Mouse (Mus musculus) embryo, embryonic 11 days (tissue): ENCODE measurements around the gene Nrm.
A peak's percentile ranks its signal among the peaks of the same experiment; 100 is the strongest.
"Not testable (repeated sequence)": the region's sequence is repeated elsewhere in the genome, so short reads cannot be mapped to it uniquely, and the experiment has no call there.

ENCODE experiments used
- DNase-seq: peaks from one replicate; pipeline ENCODE4 v3.0.0-alpha.2; 2015

Nrm gene

GRCm38 (mm10) chr17:35835424-35836140 lies 25.5 kb upstream of the Nrm start:
- DNase-seq: no peak

GRCm38 (mm10) chr17:35836178-35836965 lies 24.7 kb upstream of the Nrm start:
- peak; percentile 89 for DNase-seq

- DNase-seq: peak; percentile 97
Measured at GRCm38 (mm10) chr17:35836991-35837422, 24.1 kb upstream of the Nrm start.

GRCm38 (mm10) chr17:35837487-35837886 lies 23.6 kb upstream of the Nrm start:
- peak; percentile 76 for DNase-seq

- peak; percentile 99 for DNase-seq
Measured at GRCm38 (mm10) chr17:35838122-35838544, 23.0 kb upstream of the Nrm start, which contains the start of gene Tubb5. Gene Tubb5 (minus strand): TSS chr17:35838306.

GRCm38 (mm10) chr17:35838570-35838969 lies 22.5 kb upstream of the Nrm start:
- DNase-seq: no peak

- DNase-seq: not testable (repeated sequence)
Measured at GRCm38 (mm10) chr17:35839002-35839401, 22.1 kb upstream of the Nrm start.

- no peak for DNase-seq
Measured at GRCm38 (mm10) chr17:35840561-35840960, 20.6 kb upstream of the Nrm start.

- DNase-seq: peak; percentile 100
Measured at GRCm38 (mm10) chr17:35841076-35841950, 19.8 kb upstream of the Nrm start, which contains the start of gene Mdc1. Gene Mdc1 (plus strand): TSS chr17:35841515.

GRCm38 (mm10) chr17:35842006-35842405 lies 19.1 kb upstream of the Nrm start:
- no peak for DNase-seq

GRCm38 (mm10) chr17:35843514-35843913 lies 17.6 kb upstream of the Nrm start:
- no peak for DNase-seq

GRCm38 (mm10) chr17:35848112-35848511 lies 13.0 kb upstream of the Nrm start:
- DNase-seq: no peak

GRCm38 (mm10) chr17:35850974-35851373 lies 10.1 kb upstream of the Nrm start:
- no peak for DNase-seq

GRCm38 (mm10) chr17:35859371-35859770 lies 1.7 kb upstream of the Nrm start:
- no peak for DNase-seq

GRCm38 (mm10) chr17:35859835-35860234 lies 1.3 kb upstream of the Nrm start:
- no peak for DNase-seq

GRCm38 (mm10) chr17:35860831-35861197 lies 304 bp upstream of the Nrm start:
- no peak for DNase-seq

GRCm38 (mm10) chr17:35864832-35865353 lies 3.8 kb downstream of the Nrm start:
- no peak for DNase-seq

GRCm38 (mm10) chr17:35865481-35866280 lies 4.6 kb downstream of the Nrm start, which contains the start of gene Ppp1r18:
Gene Ppp1r18 (plus strand): TSS chr17:35865593.
- DNase-seq: peak; percentile 91

GRCm38 (mm10) chr17:35866281-35866831 lies 5.2 kb downstream of the Nrm start:
- peak; percentile 83 for DNase-seq

GRCm38 (mm10) chr17:35866911-35867890 lies 6.1 kb downstream of the Nrm start:
- DNase-seq: peak; percentile 54
